Mouse (Mus musculus): ENCODE measurements around the gene Sap30bp.

Gene Sap30bp

DNA sequence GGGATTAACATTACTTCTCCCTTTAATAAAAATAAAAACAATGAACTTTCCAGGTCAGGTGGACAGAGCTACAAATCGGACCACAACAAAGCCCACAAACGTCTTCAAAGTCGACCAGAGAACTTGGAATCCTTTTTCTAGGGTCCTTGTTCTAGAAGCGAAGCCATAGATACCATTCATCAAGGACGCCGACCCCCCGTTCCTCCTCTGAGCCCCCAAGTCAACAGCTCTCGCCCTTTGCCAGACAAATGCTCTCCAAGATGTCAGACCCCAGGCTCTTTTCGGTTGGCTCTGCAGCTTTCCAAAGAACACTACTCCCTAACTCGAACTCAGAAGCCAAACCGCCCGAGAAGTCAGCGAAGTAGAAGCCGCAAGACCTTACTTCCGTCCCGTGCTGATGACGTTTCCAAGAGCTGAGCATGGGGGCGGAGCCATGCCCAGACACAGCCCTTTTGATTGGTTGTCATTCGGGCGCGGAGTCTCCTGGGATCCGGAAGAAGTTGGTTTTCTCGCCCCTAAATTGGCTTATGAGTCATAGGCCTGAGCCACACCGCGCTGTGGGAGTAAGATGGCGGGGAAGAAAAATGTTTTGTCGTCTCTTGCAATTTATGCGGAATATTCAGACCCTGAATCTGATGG lies at the start of gene Sap30bp, which contains the start of gene Recql5:
TSS of gene Sap30bp (plus strand) at position 175 of the 639 bp plus-strand sequence.
TSS of gene Recql5 (minus strand) at position 370 of the 639 bp plus-strand sequence.
- peak; percentile 95 for DNase-seq

DNA sequence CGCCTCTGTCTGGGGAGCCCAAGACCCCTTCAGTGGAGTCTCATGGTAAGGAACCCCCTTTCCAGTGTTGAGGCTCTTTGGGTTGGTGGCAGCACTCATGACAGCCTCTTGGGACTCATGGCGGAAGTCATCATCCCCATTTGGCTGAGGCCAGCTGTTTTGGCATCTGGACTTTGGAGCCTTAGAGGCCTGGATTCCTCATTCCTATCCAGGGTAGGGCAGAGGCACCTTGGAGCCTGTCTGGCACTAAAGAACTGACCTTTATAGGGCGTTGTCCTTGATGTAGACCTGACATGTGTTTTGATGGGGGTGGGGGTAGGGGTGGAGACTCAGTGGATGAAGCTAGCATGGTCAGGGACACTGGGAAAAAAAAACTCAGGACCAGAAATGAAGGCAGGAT lies 48.7 kb upstream of the Sap30bp start:
- no peak for DNase-seq

DNA sequence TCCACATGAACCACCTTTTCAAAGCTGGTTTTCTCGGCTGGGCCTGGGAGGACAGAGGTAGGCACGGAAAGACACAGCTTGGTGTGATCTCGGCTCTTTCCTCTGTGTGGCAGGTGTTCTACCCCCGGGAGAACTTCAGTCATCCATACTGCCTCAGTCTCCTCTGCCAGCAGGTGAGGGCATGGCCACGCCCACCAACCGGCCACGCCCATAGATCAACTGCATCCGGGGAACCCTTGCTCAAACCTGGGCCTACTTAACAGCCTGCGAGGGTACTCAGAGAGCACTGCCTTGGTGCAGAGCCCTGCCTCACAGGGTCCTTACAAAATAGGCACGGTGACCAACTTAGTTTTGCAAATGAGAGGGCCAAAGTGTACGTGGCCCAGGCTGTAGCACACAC lies 47.8 kb upstream of the Sap30bp start:
- DNase-seq: peak; percentile 30

DNA sequence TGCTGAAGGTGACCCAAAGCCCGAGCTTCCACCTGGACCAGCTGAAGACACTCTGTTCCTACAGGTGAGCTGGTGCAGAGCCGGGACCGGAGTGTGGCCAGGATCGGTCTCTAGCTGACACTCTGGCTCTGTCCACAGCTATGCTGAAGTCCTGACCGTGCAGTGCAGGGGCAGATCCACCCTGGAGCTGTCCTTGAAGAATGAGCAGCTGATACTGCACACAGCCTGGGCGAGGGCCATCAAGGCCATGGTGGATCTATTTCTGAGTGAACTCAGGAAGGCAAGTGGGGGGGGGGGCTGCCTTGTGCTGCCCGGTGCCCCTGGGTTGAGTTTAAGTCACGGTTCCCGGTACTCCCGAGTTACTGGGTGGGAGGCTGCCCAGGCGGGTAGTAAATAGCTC lies 46.6 kb upstream of the Sap30bp start:
- DNase-seq: no peak

DNA sequence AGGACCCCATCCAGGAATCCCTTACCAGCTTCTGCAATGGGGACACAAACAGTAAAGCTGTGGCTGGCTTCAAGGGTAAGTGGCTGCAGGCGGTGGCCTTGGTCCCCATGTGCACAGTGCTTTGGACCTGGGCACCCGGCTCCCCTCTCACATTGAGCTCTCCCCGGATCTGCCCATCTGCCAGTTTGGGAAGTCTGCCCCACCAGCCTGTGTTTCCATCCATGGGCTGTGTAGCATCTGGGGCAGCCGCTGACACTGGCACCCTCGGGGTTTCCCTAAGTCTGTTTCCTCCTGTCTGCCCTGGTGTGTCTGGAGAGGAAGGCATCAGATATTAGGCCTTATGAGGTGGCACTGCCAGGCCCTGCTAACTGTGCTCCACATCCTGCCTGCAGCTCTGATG lies 45.1 kb upstream of the Sap30bp start:
- no peak for DNase-seq

DNA sequence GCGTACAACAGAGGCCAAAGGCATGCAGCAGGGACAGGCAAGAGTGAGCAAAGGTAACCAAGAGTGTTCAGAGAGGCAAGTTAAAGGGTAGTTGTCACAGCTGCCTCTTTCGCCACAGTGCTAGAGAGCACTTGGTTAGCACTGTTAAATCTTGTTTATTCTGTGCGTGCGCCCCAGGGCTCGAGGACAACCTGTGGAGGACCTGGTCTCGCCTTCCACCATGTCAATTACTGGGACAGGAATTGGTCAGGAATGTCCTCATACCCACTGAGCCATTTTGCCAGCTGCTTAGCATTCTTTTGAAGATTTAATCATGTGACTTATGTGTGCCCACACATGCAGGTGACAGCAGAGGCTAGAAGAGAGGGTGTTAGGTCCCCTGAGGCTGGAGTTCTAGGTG lies 43.9 kb upstream of the Sap30bp start:
- no peak for DNase-seq

DNA sequence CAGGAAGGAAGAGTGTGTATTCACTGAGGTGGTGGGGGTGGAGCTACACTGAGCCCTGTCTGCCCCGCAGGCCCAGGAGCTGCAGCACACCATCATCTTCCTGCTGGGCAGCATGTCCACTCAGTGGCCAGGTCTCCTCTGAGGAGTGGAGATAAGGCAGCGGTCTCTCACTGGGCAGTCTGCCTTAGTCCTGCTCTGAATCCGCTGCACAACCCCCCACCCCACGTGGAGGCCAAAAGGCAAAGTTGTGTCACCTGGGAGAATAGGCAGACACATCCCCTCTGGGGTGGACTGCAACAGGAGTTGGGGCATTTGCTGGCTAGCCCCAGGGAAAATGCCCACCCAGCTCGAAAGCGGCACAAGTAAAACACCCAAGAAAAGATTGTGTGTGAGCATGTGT lies 40.9 kb upstream of the Sap30bp start:
- peak; percentile 28 for DNase-seq

DNA sequence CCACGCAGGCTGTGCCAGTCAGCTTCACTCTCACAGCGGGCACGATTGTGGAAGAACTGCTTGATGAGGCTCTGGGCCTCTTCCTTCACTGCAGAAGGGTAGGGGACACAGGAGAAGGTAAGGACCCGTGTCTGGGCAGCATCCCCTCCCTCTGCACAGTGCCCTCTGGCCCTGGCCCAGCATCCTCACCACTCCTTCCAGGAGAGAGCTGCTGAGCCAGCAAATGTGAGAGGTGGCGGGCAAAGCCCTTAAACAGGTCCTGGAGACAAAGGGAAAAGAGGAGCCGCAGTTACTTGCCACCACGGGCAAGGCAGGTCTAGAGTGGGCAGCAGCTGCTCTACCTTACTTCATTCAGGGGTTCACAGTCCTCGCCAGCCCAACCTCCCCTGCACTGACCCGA lies 40.0 kb upstream of the Sap30bp start:
- no peak for DNase-seq

DNA sequence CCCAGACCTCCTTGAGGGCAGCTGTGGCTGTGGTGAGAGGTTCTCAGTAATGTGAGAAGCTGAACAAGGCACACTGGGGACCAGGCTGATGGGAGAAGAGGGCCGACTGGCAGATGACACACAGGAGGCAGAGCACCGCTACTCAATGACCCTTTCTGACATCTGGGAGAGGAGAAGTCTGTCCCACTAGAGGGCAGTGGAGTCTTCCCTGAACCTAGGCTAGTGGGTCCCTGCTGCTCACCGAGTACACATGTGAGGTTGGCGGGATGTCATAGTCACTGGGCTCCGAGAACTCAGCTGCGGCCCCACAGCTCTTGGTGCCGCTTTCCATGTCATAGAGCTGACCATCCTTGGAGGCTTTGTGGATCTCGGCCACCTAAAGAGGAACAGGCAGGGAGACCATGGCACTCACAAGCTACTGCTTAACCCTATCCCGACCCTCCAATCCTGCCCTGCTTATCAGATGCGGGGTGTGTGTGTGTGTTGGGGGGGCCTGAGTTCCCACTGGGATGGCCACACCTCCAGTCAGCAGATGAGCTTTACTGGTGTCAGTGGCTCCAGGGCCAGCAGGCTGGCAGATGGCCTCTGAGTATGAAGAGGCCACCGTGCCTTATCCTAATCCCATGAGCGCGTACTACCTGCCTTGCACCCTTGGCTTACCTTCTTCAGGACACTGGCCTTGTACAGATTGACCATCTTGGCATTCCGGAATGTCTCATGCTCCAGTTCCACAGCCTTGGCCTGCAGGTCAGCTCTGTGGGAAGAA lies 38.1 kb upstream of the Sap30bp start:
- DNase-seq: peak; percentile 50

DNA sequence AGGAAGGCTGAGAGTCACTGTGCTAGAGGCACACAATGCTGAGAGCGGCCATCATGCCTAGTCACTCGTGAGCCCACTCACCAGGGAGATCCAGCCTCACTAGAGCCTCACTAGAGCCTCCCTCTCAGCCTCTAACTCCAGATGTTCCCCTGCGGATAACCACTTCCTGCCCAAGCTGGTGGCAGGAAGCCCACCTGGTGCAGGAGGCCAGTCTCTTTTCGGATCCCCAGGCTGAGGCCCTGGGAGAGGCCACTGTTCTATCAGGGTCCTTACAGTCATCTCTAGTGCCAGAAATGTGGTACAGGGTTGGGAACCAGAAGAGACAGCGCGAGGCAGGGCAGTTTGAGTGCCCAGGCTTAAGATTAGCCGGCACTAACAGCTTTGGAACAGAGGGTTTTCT lies 34.6 kb upstream of the Sap30bp start:
- no peak for DNase-seq

DNA sequence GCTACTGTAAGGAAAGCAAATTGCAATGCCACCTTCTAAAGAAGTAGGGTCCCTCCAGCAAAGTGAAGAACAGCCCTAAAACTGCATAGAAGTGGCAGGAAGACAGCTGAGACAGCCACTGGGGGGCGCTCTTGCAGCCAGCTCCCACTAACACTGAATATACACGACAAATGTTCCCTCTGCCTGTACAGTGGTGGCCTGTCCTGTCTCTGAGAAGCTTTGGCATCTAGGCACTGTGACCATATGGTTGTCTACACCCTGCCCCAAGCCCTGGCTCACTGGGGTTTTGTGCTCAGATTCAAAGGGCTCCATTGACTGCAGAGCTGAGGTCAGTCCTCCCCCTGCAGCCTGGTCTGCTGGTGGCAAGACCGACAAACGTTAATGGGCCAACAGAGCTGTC lies 34.2 kb upstream of the Sap30bp start:
- DNase-seq: peak; percentile 88

DNA sequence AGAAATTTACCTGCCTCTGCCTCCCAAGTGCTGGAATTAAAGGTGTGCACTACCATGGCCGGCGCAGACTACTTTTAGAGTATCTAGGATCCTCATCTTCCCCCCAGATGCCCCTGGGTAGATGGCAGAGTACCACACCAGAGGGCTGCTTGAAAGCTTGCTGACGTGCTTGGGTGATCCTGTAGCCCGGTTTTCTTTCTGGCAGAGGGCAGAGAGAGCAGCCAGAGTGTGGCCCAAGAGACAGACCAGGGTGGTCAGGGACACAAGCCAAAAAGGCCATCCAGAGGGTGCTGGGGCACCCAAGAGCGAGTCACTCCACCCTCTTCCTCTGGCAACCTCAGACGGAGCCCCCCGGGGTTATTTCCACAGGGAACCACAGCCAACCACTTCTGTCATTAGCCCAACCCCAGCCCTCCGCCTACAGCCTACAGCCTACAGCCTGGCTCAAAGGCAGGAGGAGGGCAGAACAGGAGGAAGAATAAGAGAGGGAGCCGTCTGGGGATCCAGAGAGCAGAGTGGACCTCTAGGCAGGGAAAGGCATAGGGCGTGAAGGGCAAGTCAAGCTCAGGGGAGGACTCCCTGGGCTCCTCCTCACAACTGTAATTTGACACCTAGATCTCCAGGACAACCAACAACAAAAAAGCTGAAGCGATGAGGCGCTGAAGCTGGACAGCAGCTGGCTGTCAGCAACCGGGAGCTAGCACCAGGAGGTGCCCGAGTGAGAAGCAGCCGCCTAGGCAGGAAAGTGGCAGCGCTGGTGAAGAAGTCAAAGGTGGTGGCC lies 33.4 kb upstream of the Sap30bp start, which contains the start of gene Smim5:
TSS of gene Smim5 (plus strand) at position 481 of the 781 bp plus-strand sequence.
- DNase-seq: peak; percentile 75

DNA sequence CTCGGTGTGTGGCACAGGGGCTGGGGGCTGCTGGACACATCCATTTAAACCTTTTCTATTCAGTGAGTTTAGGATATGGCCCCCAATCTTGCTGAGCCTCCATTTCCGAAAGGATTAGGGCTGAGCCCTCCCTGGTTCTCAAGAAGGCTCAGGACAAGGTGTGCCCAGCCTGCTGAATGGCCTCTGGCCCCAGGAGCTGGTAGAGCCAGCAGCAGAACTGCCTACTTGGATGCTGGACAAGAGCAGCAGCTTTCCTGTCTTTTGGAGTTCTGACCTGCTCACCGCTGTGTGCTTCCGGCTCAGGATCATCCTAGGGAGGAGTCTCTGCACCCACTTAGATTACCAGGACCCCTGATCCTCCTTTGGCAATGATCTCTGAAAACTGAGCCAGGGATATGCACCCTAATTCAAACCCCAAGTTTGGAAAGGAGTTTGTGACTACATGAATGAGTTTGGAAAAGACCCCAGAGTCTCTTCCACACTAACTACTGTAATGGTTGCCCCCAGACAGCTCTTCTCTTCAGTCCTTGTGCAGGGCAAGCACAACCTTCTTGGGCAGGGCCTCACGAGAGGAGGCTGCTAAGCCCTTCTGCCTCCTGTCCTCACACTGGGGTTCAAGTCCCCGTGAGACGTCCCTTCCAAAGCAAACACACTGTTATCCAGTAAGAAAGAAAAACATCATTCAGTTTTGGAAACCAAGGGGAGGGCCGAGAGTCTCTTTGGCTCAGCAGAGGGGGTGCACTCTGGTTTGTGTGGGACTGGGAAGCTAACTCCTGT lies 32.3 kb upstream of the Sap30bp start:
- peak; percentile 53 for DNase-seq

DNA sequence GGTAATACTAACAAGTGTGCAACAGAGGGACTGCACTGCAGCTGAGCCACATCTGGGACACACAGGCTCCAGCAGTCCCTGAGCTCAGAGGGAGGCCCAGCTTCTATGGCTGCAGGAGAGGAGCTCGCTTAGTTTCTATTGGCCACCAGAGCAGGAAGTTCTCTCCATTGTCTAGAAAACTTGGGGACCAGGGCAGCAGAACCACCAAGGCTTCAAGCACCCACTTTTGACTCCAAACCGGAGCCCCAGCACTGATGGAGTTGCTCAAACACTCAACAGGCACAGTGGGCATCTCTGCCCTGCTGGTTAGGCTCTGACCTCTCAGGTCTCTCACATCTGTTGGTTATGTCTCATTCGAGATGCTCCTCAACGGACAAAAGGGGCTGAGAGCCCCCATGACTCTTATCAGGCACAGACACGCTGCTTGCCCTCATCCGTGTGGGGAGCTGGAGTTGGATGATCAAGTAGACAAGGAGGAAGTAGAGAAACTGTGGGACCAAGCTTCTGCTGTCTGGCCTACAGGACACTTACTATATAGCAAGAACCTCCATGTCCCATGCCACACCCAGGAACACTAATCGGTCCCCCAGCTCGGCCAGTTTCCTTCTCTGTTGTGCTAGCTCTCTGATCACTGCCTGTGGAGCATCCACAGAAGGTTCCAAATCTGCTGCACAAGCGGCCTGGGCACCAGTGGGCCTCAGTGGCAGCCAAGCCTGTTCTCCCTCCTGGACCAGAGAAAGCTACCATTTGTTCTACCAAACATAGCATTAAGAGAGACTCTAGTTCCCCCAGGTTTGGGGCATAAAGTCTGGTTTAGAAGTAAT lies 31.5 kb upstream of the Sap30bp start:
- DNase-seq: peak; percentile 84

DNA sequence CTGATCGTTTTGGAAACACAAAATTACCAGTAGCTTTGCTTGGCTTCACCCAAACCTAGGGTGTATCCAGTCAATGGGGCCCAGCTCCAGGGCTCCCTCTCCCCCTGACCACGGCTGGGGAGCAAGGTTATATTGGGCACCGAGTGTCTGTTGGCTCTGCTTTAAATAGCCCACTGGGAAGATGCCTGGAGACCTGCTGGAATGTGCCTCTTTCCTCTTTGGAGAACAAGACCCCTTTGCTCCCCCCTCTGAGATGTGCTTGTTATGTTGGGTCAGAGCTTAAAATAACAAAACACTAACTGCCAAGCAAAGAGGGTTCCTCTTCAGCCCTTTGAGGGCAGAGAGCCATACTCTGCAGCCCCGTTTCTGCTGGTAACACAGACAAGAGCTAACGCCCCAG lies 30.9 kb upstream of the Sap30bp start:
- DNase-seq: peak; percentile 39

DNA sequence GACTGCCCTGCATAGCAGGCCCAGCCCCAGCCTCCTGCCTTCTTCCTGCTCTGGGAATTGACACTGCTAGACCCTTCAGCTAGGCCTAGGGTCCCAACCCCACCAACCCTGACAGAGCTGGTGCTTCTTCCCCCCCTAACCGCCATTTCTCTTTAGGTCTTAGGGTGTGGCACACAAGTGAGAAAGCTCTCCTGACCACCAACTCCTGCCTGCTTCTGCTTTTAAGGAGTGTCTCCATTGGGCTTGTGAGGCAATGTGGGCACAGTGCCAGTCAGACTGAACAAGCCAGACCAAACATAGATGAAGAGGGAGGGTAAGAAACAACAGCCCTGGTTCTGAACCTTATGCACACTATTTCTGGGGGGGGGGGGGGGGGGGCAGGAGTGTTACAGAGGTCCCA lies 30.3 kb upstream of the Sap30bp start:
- DNase-seq: peak; percentile 49

DNA sequence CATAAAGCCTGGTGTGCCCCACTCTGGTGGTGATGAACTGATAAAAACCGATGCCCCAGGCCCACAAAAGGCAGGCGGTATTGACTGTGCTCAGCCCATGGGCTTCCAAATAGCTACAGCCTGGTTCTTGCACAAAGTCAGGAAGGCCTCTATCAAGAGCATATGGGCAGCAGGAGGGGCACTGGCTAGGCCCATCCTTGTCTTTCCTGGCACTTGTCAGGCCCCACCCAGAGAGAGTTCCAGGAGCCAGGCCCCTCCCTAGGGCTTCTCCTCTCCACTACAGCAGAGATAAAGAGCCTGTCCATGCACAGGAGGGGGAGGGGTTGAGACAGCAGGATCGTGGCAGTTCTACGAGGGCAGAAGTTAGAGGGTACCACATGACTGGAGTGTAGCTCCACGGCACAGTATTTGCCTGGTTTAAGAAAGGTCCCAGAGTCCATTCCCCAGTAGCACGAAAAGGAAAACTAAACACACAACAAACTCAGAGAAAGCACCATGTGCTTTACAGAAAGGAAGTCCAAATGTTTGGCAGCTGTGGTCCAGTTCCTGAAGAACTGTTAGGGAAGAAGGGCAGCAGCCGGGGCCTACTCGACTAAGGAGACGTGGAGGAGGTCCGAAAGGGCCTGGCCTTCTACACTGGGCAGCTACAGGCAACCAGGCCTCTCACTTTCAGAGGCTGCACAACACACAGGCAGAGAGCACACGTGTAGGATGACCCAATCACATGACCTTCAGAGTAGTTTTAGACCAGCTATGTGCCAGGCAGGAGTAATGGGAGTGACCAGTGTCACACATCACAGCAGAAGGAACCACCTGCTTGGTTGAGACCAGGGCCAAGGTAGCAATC lies 29.5 kb upstream of the Sap30bp start:
- peak; percentile 96 for DNase-seq

DNA sequence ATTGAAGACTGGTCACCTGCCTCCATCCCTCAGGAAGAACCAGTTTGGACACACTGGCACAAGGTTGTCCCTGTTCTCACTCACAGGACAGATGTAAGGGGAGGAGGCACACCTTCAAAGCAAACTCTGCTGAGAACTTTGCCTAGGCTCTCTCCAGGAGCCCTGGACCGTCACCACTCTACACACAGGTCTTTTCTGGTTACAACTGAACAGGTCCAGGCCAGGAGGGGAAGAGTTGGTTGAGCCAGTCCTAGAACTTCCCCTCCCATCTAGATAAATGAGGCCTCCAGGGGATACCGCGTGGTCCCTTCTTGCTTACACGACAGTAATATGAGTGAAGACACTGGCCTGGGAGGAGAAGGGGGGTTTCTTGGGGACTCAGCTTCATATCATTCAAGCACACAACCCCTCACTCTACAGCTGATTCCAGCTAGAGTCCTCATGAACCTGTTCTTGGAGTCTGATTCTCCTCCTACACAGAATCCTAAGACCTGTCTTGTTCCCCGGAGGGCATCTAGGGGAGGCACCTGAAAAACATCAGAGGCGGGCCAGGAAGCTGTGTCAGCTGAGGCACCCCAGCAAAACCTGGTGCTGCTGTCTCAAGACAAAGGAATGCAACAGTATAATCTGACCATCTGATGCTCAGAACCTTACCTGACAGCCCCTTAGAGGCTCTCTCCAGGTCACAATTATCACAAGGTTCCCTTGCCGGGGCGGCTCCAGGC lies 28.7 kb upstream of the Sap30bp start:
- peak; percentile 71 for DNase-seq

DNA sequence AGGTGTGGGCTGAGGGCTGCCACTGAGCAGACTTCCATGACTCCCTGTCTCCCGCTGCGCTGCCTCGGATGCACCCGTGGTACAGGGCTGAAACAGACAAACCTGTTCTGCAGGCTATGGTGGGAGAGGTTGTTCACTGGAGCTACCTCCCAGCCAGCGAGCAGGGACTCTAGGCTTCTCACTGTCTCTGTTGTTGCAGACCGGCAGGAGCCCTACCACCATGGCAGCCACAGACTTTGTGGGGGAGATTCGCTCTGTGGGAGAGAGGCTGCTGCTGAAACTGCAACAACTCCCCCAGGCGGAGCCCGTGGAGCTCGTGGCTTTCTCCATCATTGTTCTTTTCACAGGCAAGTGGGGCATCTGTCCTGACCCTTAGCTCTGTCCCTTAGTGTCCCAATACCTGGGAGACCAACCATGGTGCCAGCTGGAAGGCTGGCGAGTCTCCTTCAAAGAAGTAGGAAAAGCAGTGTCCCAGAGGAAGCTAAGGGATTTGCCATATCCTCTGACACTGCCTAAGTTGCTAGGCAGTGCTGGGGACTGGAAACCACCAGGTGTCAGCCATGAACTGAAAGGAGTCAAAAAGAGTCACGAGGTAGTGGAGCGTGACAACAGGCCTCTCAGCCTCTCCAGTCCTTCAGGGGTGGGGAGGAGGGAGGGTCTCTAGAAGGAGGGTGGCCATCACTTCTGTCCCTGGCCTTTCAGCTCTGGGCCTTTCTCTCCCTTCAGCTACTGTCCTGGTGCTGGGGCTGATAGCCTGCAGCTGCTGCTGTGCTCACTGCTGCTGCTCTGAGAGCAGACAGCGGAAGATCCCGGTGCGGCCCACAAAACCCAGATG lies 27.9 kb upstream of the Sap30bp start:
- DNase-seq: peak; percentile 34
